Mouse (Mus musculus) thymus, postnatal 25 days (tissue): ENCODE data around the gene Cfap43.

Experiments
- DNase-seq: peaks from one replicate; pipeline ENCODE4 v3.0.0; 2022

Gene Cfap43

DNA sequence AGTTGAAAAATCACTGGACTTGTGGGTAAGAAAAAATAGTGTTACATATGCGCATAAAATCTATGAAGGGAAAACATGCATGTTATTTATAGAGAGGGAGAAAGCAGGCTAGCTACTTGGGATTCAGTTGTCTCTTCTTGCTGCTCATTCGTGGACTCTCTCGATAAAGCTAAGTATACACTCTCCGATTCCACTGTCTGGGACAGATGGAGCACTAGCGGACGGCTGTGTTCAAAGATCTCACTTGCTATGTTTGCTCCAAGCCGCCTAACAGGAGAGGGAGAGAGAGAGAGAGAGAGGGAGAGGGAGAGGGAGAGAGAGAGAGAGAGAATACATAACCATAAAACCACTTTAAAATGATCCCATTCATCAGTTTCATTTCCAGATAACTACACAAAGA is 138.9 kb downstream of the Cfap43 start:
- DNase-seq = no peak

DNA sequence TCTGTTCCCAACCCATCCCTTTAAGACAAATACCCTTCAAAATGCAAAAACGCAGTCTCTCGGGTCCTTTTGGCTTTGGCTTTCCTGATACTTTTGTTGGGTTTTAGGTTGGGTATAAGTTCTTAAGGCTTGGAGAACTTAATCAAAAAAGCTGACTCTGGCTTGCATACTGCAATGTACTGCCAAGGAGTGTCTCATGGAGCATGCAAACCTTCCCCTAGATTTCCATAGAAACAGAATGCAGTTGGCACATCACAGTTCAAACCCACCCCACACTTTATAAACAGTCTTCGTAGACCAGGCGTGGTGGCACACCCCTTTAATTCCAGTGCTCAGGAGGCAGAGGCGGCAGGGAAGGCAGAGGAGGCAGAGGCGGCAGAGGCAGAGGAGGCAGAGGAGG is 141.2 kb downstream of the Cfap43 start:
- no peak for DNase-seq

DNA sequence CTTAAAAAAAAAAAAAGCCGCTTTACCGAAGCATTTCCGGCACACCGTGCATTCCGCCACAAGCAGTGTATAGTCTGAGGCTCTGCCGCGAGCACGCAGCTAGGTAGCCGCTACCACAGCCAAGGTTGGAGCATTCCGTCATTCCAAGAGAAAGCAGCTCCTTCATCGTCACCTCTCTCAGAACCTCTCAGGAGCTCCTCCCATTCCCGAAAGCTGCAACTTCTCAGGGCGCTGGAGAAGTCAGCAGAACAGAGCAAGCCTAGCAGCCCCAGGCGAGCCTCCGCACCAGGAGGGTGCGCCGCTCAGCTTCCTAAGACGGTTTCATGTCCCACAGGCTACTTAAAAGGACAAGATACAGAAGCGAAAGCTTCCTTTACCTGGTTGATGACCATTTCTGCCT is 163.5 kb downstream of the Cfap43 start:
- peak; percentile 1 for DNase-seq

DNA sequence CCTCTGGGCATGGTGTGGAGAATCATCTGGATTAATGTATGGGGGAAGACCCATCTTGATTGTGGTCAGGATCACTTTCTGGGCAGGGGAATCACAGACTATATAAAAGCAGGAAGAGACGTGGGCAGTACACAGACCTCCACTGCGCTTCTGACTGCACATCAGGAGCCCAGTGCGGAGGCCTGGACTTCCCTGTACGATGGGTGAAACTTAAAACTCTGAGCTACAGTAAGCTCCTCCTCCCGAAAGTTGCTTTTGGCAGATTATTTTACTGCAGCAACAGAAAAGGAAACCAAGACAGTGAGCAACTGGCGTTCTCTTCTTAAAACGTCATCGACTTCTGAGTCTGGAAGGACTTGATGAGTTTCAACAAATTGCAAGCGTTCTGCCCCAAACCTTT is 164.2 kb downstream of the Cfap43 start:
- DNase-seq = no peak

DNA sequence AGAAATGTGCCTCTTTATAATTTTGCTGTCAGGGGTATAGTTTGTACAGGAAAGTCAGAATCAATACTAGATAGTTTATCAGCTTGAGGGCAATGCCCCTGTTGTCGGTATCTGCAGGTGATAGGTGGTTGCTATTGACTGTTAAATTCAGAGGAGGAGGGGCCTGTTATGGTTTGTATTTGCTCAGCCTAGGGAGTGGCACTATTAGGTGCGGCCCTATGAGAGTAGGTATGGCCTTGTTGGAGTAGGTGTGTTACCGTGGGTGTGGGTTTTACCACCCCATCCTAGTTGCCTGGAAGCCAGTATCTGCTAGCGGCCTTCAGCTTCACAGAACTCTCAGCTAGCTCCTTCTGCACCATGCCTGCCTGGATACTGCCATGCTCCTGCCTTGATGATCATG is 165.2 kb downstream of the Cfap43 start:
- no peak for DNase-seq

DNA sequence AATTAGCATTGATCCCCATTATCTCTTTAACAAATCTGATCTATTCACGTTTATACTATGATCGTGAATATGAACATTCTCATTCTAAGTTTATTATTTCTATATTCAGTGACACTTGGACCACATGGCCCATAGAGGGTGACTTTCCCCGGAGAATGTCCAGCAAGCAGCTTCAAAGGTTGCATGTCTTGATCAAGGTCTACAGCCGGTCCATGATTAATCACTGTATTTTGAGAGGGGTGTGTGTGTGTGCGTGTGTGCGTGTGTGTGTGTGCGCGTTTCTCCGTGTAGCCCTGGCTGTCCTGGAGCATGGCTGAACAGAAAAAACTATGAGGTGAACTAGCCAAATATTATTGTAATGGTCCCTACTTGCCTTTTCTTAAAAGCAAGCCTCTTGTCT is 166.6 kb downstream of the Cfap43 start:
- DNase-seq = no peak

DNA sequence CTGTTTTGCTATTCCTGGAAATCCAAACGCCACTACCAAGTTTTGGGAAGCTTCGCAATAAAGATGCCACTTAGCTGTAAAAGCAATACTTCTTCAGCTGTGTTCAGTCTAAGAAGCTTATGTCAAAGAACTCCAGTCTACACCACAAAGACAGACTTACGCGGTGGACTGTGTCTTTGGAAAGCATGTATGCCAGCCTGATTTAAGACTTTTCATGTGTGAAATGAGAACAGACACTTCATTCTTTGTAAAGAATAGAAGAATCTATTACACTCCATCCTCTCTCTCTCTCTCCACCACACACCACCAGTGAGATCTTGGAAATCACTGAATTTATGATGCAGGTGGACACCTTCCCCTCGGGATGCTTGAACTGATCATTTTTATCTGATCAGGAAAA is 168.7 kb downstream of the Cfap43 start:
- no peak for DNase-seq

DNA sequence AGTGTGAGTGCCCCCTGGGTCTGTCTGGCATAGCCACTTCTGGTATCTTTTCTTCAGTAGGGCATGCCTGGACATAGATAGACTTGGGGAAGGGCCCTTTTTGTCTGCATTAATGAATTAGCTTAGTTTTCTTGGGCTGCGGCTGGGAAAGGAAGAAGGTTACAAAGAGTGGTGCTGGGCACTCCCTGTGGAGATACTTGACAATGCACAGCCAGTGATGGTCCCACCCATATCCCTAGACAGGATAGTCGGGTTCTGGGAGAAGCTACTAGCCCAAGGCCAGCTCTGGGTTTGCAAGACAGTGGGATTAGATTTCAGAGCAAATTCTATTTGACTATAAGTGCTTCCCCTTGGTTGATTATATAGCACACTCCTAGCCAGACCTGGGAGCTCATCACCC is 170.1 kb downstream of the Cfap43 start:
- no peak for DNase-seq

DNA sequence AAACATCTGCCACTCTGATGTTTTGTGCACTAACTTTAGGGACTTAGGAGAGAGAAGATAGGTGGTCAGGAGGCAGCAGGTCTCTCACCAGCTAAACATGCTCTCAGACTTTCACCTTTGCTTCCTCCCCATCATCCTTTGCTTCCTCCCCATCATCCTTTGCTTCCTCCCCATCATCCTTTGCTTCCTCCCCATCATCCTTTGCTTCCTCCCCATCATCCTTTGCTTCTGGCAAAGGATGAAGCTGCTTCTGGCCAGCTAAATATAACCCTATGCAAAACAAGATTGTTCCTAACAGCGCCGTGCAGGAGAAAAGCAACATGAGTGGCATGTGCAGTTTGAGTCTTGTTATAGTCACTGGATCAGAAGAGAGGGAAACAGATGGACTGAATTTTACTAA is 172.0 kb downstream of the Cfap43 start:
- DNase-seq = no peak

DNA sequence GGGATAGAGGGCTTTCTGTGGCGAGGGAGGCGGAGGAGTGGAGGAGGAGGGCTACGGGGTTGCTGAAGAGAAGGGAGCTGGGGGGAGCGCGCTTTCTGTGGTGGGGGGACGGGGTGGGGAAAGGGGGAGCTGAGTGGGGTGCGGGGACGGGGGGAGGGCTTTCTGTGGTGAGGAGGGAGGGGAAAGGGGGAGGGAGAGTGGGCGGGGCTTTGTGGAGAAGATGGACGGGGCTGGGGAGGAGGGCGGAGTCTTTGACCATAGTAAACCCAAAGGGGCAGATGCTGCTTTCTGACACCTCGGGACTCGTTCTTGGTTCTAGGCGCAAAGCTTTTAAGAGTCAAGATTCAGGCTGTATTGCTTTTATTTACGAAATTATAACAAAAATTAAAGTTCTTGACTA is 187.2 kb downstream of the Cfap43 start:
- no peak for DNase-seq

DNA sequence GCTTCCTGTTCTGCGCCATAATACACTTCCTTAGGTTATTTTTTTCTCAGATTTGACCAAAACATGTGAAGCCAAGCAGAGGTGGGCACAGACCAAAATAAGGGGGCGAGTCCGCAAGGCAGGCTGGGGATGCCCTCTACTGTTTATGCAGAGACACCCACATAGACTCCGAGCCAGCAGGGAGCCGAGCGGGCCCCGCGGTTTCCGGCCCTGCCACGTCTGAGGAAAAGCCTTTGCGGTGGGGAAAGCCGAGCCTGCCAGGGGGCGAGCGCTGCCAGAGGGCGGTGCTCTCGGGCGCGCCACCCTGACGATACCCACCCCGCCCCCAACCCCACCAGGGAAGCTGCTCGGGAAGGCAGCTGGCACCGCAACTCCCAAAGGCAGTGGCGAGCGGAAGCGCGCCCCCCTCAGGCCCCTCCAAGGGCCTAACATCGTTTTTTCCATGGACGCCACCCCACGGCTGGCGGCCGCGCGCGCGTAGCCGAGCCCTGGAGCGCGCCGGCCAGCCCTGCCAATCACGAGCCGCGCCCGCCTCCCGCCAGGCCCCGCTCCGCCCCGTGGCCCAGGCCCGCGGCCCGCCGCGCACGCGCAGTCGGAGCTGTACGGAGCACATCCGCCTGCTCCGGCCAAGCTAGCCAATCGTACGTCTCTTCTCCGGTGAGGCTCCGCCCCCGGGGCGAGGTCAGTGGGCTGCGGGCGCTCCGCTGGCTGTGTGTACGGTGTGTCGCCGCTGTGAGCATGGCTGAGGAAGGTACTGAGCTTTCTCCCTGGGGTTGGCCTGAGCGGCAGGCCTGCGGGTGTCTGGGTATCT is 187.8 kb downstream of the Cfap43 start, which contains the start of gene Sfr1:
Sfr1 (plus strand) TSS at position 612 of the 811 bp plus-strand sequence.
- DNase-seq = peak; percentile 99

DNA sequence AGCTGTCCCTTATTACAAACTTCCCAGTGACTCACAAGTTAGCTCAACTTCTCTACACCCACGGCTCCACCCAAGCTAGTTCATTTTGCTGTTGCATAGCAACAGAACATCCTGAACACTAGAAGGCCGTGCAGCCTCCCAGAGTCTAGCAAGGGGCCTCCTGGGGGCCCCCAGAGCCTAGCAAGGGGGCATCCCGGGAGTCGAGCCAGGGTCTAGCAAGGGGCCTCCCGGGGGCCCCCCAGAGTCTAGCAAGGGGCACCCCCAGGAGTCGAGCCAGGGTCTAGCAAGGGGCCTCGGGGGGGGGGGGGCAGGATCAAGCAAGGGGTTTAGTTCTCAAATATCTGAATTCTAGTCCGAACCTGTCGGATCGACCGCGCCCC is 188.4 kb downstream of the Cfap43 start:
- peak; percentile 73 for DNase-seq

DNA sequence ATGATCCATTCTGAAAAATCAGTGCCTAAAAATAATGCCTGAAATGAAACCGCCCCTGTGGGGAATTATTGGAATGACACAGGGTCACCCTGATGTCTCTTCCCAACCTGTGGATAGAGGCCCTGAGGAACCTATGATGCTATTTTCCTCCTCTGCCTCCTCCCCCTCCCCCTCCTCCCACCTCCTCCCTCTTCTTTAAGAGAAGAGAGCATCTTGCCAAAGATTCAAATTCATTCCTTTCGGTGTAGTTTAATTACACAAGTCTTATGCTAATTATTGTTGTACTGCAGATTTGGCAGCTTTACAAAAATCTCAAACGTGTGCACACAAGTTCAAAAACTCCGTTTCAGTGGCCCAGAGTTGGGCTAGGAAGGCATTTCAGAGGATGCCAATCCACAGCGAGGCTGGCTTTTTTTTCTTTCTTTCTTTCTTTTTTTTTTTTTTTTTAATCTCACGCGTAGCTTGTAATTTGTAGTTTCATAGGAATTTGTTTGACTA is 193.4 kb downstream of the Cfap43 start:
- no peak for DNase-seq

DNA sequence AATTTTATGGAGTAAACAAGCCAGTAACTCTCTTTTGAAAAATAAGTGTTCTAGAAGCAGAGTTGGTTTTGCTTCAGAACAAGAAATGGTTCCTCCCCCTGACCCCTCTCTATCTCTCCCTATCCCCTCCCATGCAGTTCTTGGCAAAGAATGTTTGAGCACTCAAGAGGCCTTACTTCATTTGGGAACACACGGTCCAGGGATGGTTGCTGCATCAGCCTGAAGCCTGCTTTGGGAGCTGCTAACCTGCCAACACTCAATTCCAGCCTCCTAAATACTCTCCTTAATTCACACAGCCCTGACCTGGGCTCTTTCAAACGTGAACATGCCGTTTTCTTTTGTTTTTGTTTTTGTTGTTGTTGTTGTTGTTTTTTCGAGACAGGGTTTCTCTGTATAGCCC is 194.2 kb downstream of the Cfap43 start:
- no peak for DNase-seq

DNA sequence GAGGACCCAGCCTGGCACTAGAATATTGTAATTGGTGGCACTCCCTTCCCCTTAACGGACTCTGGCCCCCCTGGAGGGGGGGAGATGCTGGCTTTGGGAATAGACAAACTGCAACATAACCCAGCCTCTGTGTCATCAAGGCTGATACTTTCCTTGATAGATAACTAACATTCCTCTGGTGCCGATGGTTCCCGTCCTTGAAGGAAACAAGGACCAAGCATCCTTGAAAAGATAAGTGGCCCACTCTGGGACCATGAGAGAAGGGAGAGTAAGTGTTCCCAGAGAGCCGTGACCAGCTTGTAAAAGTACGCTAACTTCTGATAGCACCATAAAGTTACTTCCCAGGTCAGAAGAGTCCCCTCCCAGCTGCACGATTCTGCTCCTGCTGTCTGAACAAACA is 196.6 kb downstream of the Cfap43 start:
- DNase-seq = no peak

DNA sequence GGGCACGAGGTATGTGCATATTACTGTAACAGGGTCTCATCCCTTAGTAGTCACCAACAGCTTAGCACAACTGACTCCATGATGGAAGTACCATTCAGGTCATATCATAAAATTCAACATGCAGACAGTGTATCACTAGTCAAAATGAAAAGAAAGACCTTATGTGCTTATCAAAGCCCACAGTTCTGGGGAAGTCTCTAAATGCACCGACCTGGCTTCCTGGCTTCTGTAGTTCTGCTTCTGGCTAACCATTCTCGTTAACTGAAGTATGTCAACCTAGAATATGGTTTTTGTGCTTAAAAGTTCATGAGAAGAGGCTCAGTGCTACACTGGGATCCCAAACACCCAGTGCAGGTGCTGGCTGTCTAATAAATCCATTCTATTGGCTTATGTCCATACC is 199.9 kb downstream of the Cfap43 start:
- no peak for DNase-seq

DNA sequence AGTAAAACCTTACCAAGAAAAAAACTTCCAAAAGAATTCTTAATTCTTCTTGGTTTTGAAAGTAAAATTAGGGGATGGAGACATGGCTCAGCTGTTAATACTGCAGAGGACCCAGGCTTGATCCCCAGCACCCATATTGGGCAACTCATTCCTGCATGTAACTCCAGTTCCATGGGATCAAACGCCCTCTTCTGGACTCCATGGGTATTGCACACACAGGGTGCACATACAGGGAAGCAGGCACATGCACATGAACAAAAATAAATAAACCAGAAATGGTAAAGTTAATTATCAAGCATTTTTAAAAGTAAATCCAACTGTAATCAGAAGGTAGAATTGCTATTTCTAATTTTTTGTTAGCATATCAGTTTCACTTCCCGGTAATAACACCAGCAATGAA is 202.9 kb downstream of the Cfap43 start:
- no peak for DNase-seq

DNA sequence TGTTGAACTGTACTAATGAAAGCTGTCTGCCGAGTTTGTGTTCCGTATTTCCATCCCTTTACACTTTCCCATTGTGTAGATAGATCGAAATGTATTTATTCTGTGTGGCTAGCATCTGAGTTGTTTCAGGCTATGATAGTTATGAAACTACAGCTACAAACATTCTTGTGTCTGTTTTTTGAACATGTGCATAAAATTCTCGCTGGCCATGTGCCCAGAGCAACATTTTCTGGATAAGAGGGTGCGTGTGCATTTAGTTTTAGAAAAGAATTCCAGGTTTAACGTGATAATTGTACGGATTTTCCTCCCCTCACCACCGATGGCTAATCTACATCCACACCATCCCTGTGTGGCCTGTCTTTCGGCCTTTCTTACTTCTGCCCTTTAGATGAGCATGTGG is 205.6 kb downstream of the Cfap43 start:
- DNase-seq = no peak

DNA sequence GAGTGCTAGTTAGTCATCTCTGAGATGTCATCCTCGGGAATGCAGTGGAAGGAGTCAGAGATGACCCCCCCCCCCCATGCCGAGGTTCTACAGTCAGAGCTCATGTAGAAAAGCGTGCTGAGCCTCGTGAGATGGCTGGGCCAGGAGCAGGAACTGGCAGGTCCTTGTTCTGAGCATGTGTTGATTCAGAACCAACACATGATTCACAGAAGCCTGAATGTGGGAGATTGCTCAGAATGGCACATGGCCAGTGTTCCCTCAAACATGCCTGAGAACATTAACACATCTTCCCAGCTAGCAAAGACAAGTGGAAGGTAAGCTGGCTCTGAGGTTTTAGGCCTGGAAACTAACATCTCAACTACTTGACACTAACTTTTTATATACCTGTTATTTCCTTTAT is 208.7 kb downstream of the Cfap43 start:
- DNase-seq = no peak

DNA sequence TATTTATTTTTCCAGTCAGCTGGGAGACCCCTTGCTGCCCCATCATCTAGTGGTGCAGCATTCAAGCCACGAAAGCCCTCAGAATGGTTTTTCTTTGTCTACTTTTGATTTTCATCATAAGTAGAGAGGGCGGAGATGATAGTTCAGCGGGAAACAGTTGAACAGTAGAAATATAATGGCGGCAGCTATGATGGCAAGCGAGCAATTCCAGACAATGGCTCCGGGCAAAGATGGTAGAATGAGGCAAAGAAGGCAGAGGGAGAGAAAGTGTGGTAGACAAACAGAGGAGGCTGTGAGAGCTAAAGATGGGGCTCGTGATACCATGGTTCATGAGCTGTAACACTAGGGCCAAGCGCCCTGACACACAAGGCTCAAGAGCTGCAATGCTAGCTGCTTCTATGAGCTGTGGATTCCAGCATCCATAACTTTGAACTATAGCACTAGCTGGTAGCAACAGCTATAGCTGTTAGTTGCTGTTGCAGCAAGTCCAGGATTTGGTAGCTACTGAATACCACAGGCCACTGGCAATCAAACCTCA is 213.2 kb downstream of the Cfap43 start:
- no peak for DNase-seq

DNA sequence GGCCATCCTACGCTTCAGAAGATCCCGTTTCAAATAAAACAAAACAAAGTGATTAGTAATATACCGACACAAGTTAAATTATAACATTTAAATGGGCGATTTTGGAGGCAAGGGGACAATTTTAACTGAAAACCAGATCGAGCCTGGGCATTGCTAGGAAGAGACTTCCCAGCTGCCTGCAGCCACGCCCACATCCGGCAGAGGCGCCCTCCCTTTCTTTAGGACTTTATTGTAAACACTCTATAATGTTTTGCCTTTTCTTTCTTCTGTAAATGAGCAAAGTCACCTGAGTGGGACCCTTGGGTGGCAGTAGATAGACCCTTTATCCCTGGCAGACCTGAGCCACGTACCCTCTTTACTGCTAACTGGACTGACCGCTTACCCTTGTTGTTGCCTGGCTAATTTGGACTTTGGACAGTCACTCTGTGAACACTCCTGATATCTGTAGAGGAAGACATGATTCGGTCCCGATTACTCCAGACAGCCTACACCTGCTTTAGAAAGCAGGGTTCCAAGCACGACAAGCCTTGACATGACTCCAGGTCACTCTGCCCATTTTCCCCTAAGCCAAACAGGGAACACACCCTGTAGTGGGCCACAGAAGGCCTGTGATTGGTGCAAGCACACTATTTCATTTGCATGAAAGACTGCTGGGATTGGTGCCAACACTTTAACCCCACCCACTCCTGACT is 213.9 kb downstream of the Cfap43 start:
- DNase-seq = no peak

DNA sequence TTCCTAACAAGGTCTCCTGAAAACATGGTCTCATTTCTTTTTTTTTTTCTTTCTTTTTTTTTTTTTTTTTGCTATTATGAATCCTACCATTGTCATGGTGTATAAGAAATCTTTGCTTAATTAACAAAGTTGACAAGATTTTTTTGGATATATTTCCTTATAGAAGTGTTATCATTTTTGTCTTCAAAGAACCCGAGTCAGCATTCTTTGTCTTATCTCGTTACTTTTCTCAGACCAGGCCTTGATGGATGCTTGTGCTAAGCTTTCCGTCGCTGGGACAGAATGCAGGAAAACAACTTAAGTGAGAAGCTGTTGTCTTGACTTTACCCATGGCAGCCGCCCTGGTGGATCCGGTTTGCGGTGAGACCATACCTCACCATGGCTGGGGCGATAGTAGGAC is 218.6 kb downstream of the Cfap43 start:
- DNase-seq = no peak

DNA sequence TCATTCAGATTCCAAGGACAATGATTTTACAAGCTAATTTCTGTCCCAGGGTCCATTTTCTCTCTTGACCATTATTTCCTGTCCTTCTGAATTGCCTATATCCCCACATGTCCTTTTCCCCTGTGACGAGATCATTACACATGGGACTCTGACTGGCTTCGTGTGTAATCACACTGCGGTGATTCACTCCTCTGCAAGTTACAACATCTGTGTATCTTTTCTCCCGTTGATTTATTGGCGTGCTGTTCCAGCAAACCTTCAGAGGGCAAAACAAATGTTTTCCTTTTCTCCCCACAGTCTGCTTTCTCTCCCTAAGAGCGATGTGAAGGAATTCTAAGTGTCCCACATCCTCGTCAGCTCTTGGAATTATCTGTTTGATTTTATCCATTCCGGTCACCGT is 219.3 kb downstream of the Cfap43 start:
- no peak for DNase-seq

DNA sequence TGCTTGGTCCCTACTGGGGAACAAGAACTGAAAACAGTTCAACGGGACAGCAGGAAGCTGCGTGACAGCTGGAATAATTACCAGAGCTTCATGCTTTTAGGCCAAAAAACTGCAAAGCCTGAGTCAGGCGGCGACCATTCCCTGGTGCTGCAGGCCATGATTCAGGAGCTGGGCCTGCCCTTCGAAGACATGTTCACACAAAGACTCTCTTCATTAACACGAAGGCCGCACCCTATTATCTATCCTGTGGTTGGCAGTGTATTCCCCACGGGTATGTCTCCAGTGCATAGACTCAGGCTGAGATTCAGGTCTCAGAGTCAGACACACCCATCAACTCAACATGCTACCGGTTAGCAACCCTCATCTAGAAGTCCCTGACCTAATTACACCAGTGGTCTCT is 220.8 kb downstream of the Cfap43 start:
- no peak for DNase-seq
